Mouse (Mus musculus): ENCODE results near the gene Spert. TPM values are rescaled to one million over a fixed set of nuclear protein-coding genes. Genes with fewer than 3 reads are reported as not detected.

Spert gene
- total RNA-seq (2021) = not detected
- long read RNA-seq, experiment 1 = 0 reads
- long read RNA-seq, experiment 2 = 0 reads

DNA sequence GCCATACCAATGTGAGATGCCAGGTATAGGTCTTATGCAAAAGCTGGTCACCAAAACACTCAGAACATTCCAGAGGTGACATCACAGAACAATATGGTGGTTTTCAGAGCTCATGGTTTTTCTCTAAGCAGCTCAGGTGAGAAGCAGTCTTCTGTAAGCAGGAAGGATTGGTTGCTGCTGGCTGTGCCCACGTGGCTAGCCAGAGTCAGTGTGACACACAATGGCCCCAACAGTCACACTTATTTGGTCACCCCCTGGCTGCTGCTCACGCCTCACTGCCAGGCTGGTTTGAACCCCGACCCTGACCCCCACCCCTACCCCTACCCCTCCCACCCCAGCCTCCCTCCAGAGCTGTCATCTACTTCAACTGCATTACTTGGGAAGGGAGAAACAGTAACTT, at the start of gene Spert:
Spert (minus strand) TSS at position 139 of the 400 bp plus-strand sequence.
- no peak for DNase-seq

- DNase-seq = peak; percentile 61
Observed at GRCm38 (mm10) chr14:75642080-75642479, 49.2 kb upstream of the Spert start, which contains the start of gene Erich6b. TSS of gene Erich6b (plus strand) at chr14:75642259.

- no peak for DNase-seq
Observed at GRCm38 (mm10) chr14:75641369-75641768, 48.5 kb upstream of the Spert start.

GRCm38 (mm10) chr14:75640846-75641245, 47.9 kb upstream of the Spert start:
- DNase-seq = peak; percentile 21

- DNase-seq = no peak
Observed at GRCm38 (mm10) chr14:75637641-75638040, 44.7 kb upstream of the Spert start.

GRCm38 (mm10) chr14:75636107-75636506, 43.2 kb upstream of the Spert start:
- DNase-seq = no peak

DNA sequence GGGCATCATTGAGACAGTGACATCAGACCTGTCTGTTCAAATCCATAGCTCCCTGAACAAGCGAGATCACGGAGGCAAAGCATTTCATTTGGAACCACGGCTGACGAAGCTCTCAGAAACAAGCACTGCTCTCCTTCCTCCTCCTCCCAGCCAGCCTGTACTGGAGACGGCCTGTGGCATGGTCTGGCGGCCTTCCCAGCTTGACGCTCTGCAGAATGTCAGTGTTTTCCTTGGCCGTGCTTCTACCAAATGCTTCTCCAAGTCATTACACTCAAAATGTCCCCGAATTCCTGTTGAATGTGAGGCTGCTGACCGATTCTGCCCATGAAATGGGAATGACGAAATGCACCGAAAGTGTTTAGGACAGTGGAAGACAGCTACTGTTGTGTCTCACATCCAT, 42.4 kb upstream of the Spert start:
- DNase-seq = peak; percentile 53

GRCm38 (mm10) chr14:75628870-75629269, 36.0 kb upstream of the Spert start:
- DNase-seq = no peak

GRCm38 (mm10) chr14:75622984-75623383, 30.1 kb upstream of the Spert start:
- no peak for DNase-seq

GRCm38 (mm10) chr14:75616375-75616774, 23.5 kb upstream of the Spert start:
- DNase-seq = no peak

- no peak for DNase-seq
Observed at GRCm38 (mm10) chr14:75609176-75609575, 16.3 kb upstream of the Spert start.

DNA sequence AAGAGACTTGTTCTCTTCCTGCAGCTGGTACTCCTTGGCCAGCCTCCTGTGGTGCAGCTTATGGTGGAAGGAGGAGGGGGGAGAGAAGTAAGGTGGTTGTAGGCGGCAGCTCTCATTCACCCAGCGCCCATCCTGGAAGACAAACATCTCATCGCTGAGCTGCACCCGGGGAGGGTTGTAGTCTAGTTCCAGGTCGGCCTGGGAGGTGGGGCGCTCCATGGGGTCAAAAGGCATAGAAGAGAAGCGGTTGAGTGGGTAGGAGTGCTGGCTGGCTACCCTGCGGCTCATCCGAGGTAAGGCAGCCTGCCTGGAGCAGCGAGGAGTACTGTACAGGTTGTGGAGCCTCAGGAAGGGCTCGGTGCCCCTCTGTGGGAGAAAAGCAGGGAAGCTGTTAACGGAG, 9.0 kb downstream of the Spert start:
- DNase-seq = no peak

GRCm38 (mm10) chr14:75579010-75579409, 13.9 kb downstream of the Spert start:
- no peak for DNase-seq

DNA sequence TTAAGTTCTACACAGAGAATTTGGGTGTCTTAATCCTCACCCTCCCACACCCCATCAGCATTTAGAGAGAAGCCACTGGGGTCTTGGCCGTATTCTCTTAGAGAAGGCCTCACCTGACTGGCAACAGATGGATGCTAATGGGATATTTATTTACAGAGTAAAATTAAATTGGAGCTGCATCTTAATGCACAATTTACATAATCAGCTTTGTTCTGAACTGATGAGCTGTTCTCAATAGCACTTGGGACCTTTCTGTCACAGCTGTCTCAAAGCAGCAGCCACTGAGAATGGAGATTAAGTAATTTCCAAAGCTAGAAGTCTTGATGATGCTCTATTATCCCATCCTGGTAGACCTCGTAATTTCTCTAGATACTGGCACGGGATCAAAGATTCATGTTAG, 26.6 kb downstream of the Spert start:
- no peak for DNase-seq

- peak; percentile 78 for DNase-seq
Observed at GRCm38 (mm10) chr14:75565534-75566140, 27.3 kb downstream of the Spert start.

- peak; percentile 59 for DNase-seq
Observed at GRCm38 (mm10) chr14:75561577-75562331, 31.2 kb downstream of the Spert start.

- no peak for DNase-seq
Observed at GRCm38 (mm10) chr14:75541731-75542130, 51.2 kb downstream of the Spert start.

DNA sequence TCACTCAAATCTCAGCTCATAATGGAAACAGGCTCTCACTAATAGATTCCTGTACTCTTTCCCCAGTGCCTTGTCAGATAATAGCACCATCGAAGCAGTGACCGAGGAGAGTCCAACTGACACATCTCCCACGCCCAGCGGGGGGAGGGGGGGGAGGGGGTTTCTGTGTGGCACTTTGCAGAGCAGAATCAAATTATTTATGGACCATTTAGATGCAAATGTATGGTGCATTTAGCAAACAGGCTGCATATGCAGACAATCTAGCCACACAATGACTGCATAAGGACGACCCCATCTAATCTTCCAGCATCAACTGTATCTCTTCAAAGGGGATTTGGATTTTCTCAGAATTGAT, 51.9 kb downstream of the Spert start:
- DNase-seq = no peak

DNA sequence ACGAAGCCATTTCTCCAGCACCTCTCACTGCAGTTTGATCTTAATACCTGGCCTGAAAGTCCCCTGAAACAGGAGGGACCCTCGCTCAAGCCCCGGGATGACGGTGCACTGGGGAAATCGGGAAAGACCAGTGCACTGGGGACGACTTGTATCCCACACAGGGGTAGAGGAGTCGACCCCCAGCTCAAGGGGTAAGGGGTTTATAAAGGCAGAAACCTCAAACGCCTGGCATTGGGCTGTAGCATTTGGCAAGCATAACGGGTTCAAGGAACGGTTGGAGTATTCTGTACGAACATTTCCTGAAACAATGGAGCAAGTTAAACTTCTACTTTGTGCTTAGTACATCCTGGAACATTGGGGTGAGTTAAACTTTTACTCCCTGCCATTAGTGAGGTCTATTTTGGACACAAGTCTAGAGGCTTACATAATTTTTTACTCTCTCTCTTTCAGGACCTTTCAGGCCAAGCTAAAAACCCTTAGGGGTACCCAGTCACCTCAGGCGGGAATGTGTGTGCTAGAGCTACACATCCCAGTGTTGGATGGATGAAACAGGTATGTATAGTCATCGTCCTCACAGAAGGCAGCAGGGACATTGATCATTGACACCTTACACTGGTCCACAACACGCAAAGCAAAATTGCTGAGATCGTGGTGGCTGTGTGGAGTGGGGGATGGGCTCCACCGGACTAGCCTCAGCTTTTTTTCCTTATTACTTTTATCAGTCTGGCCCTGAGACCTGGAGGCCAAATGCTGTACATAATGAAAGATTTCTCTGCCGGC, 52.5 kb downstream of the Spert start:
- no peak for DNase-seq

DNA sequence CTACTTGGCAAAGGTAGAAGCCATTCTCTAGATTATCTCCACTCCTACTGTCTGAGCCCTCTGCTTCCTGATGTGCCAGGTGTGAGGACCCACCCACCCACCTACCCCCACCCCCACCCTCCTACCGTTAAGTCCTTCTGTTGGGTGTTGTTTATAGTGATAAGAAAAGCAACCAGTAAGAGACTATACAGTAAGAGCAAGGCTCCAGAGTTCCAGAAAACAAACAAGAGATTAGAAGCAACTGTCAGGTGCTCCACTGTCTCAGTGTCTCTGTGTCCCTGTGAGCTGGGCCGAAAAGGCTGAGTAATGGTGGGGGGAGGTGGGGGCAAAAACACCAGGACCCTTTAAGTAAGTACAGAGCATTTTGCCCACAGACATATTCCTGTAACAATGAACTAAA, 53.7 kb downstream of the Spert start:
- DNase-seq = no peak

Data from adrenal gland, postnatal 10 days (tissue).